Mouse (Mus musculus) small intestine, adult 2 months (tissue): ENCODE measurements around the gene Folr2. TPM values are rescaled to one million over a fixed set of nuclear protein-coding genes. Genes with fewer than 3 reads are reported as not detected.

Experiments used
- H3K27ac ChIP-seq: fragments of 200-500 bp; 2 replicates; pipeline ENCODE4 v1.5.1; 2012; ENCODE audit warnings: low read depth, low read length, control low read depth, inconsistent platforms; ENCODE audit not compliant: insufficient read depth
- H3K27me3 ChIP-seq: fragments of 200-500 bp; 2 replicates; pipeline ENCODE4 v1.6.1; 2012; ENCODE audit warnings: mild to moderate bottlenecking, moderate library complexity, low read length, inconsistent platforms; ENCODE audit not compliant: control insufficient read depth, insufficient read depth
- H3K36me3 ChIP-seq: fragments of 200-500 bp; 2 replicates; pipeline ENCODE4 v1.6.1; 2012; ENCODE audit warnings: mild to moderate bottlenecking, low read length, control low read depth, inconsistent platforms; ENCODE audit not compliant: control insufficient read depth, insufficient read depth
- H3K4me1 ChIP-seq: fragments of 200-500 bp; 2 replicates; pipeline ENCODE4 v1.6.1; 2012; ENCODE audit warnings: low read length, inconsistent platforms, mixed read lengths; ENCODE audit not compliant: control insufficient read depth, insufficient read depth, insufficient read length
- H3K4me3 ChIP-seq: fragments of 200-500 bp; 2 replicates; pipeline ENCODE4 v1.5.1; 2012; ENCODE audit warnings: low read depth, mild to moderate bottlenecking, control low read depth, inconsistent platforms, low read length, moderate library complexity
- CTCF ChIP-seq: fragments of 200-500 bp; IDR thresholded peaks from 2 replicates; pipeline ENCODE4 v1.5.1; 2012; ENCODE audit warnings: low read depth, mild to moderate bottlenecking, control low read depth, inconsistent platforms, low read length, moderate library complexity, mixed read lengths; ENCODE audit not compliant: insufficient replicate concordance, insufficient read length; ENCODE audit errors: extremely low read depth
- POLR2A ChIP-seq: fragments of 200-500 bp; IDR thresholded peaks from 2 replicates; pipeline ENCODE4 v1.6.1; 2012; ENCODE audit warnings: low read depth, mild to moderate bottlenecking, control low read depth, inconsistent platforms, low read length, moderate library complexity
- WGBS: fragments of 180-500 bp; shearing (Covaris S2); methylation state at CpG from one replicate; pipeline ENCODE4 v1.1.7; 2018; 5-methylcytosine and 5-hydroxymethylcytosine counted together
- polyA plus RNA-seq: library from polyadenylated mRNA; depleted of rRNA; stranded (reverse); fragments of >200 nt; gene quantifications from 2 replicates; pipeline ENCODE4 v1.2.3, GENCODE M21; 2012

Gene Folr2
- polyA plus RNA-seq, 1 experiment, result 0.52 TPM

- H3K27ac ChIP-seq, result no peak overlapping the region
- peaks cover 40% of the 10 kb centered on the region for H3K36me3 ChIP-seq
- H3K4me3 ChIP-seq, result no peak overlapping the region
- 78% methylated on average over 3 of the region's 3 CpGs for WGBS
- TF ChIP-seq CTCF (no peak), POLR2A (no peak)
- H3K4me1 ChIP-seq, result no peaks in the 10 kb centered on the region; the same call in 1 of the 2 replicates
- no peaks in the 10 kb centered on the region for H3K27me3 ChIP-seq
Measured at GRCm38 (mm10) chr7:101834903-101835302, 22.1 kb downstream of the Folr2 start.

GRCm38 (mm10) chr7:101833916-101834584 lies 22.9 kb downstream of the Folr2 start:
- 85% methylated on average over 3 of the region's 3 CpGs for WGBS
- Histone ChIP-seq H3K4me3 (no peak overlapping the region), H3K27me3 (no peaks in the 10 kb centered on the region), H3K27ac (no peak overlapping the region), H3K36me3 (peaks cover 48% of the 10 kb centered on the region), H3K4me1 (no peaks in the 10 kb centered on the region; the same call in 1 of the 2 replicates)
- TF ChIP-seq POLR2A, result no peak
- no peak for TF ChIP-seq CTCF

- Histone ChIP-seq H3K4me1 (no peaks in the 10 kb centered on the region; the same call in 1 of the 2 replicates), H3K36me3 (peaks cover 55% of the 10 kb centered on the region), H3K4me3 (no peak overlapping the region), H3K27me3 (no peaks in the 10 kb centered on the region), H3K27ac (no peak overlapping the region)
- WGBS, result 81% methylated on average over 5 of the region's 5 CpGs
- no peak for TF ChIP-seq CTCF
- TF ChIP-seq POLR2A, result no peak
Measured at GRCm38 (mm10) chr7:101833352-101833751, 23.6 kb downstream of the Folr2 start.

- Histone ChIP-seq H3K27me3 (no peaks in the 10 kb centered on the region), H3K36me3 (peaks cover 64% of the 10 kb centered on the region), H3K4me3 (no peak overlapping the region), H3K4me1 (no peaks in the 10 kb centered on the region; the same call in 1 of the 2 replicates), H3K27ac (no peak overlapping the region)
- 88% methylated on average over 4 of the region's 4 CpGs for WGBS
- TF ChIP-seq CTCF (no peak), POLR2A (no peak)
Measured at GRCm38 (mm10) chr7:101832372-101832771, 24.6 kb downstream of the Folr2 start.

- Histone ChIP-seq H3K4me3 (no peak overlapping the region), H3K27ac (no peak overlapping the region), H3K4me1 (no peaks in the 10 kb centered on the region; the same call in 1 of the 2 replicates), H3K27me3 (no peaks in the 10 kb centered on the region), H3K36me3 (peaks cover 72% of the 10 kb centered on the region)
- no peak for TF ChIP-seq CTCF
- TF ChIP-seq POLR2A, result no peak
- WGBS, result 95% methylated on average over 8 of the region's 8 CpGs
Measured at GRCm38 (mm10) chr7:101831437-101831836, 25.6 kb downstream of the Folr2 start.

- Histone ChIP-seq H3K4me1 (no peaks in the 10 kb centered on the region; the same call in 1 of the 2 replicates), H3K36me3 (peaks cover 82% of the 10 kb centered on the region), H3K4me3 (no peak overlapping the region), H3K27me3 (no peaks in the 10 kb centered on the region), H3K27ac (no peak overlapping the region)
- WGBS, result 97% methylated on average over 3 of the region's 3 CpGs
- no peak for TF ChIP-seq CTCF
- no peak for TF ChIP-seq POLR2A
Measured at GRCm38 (mm10) chr7:101830373-101830772, 26.6 kb downstream of the Folr2 start.

- 81% methylated on average over 18 of the region's 18 CpGs for WGBS
- H3K4me1 ChIP-seq, result peaks cover 12% of the 10 kb centered on the region; the same call in 1 of the 2 replicates
- H3K27ac ChIP-seq, result no peak overlapping the region
- TF ChIP-seq POLR2A (no peak), CTCF (no peak)
- no peak overlapping the region for H3K4me3 ChIP-seq
- H3K36me3 ChIP-seq, result peaks cover 49% of the 10 kb centered on the region
- peaks cover 27% of the 10 kb centered on the region for H3K27me3 ChIP-seq
Measured at GRCm38 (mm10) chr7:101823758-101824630, 33.0 kb downstream of the Folr2 start.
